Mouse (Mus musculus) megakaryocyte-erythroid progenitor cell, adult 5-6 weeks (primary cell): Measurements from ENCODE around the gene Robo1. TPM values are rescaled to one million over a fixed set of nuclear protein-coding genes. Genes with fewer than 3 reads are reported as not detected.

Source experiments
- ATAC-seq: replicated peaks from 2 replicates; pipeline ENCODE4 v1.8.0; 2016; ENCODE audit warnings: mild to moderate bottlenecking, inconsistent platforms; ENCODE audit not compliant: severe bottlenecking, poor library complexity, low FRiP score, low TSS enrichment
- total RNA-seq, 2 experiments: library from RNA; stranded (forward) in 1 of 2; stranded (reverse) in 1 of 2; fragments of 200-1000, 215-1000 nt in 1 of 2; fragments of >200 nt in 1 of 2; fragmentation: Nextera tagmentation in 1 of 2; gene quantifications; 2 replicates each; pipeline ENCODE4 v1.2.3; 2014 to 2017

Gene Robo1
- total RNA-seq, 2 experiments from 2014 or later, result not detected

GRCm38 (mm10) chr16:72663351-72664232 lies 355.5 kb downstream of the Robo1 start:
- ATAC-seq, result no peak

GRCm38 (mm10) chr16:72664233-72664613 lies 356.1 kb downstream of the Robo1 start:
- no peak for ATAC-seq

GRCm38 (mm10) chr16:72664806-72665205 lies 356.7 kb downstream of the Robo1 start:
- ATAC-seq, result no peak

DNA sequence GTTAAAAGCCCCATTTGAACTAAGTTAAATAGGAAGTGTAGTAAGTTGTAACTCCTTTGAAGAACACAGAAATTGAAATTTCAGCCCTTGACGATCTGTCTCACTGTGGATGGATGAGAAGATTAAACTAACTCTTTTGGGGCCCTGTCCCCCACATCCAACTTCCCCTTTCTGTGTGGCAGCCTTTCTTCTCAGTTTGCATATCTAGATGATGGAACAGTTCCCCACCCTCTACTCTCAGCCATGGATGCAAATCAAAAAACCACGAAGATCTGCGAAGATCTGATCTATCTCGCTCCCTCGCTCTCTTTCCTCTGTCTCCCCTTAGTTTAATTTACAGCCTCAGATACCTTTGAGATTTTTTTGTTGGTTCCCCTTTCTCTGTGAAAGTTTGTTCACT lies 357.3 kb downstream of the Robo1 start:
- no peak for ATAC-seq

DNA sequence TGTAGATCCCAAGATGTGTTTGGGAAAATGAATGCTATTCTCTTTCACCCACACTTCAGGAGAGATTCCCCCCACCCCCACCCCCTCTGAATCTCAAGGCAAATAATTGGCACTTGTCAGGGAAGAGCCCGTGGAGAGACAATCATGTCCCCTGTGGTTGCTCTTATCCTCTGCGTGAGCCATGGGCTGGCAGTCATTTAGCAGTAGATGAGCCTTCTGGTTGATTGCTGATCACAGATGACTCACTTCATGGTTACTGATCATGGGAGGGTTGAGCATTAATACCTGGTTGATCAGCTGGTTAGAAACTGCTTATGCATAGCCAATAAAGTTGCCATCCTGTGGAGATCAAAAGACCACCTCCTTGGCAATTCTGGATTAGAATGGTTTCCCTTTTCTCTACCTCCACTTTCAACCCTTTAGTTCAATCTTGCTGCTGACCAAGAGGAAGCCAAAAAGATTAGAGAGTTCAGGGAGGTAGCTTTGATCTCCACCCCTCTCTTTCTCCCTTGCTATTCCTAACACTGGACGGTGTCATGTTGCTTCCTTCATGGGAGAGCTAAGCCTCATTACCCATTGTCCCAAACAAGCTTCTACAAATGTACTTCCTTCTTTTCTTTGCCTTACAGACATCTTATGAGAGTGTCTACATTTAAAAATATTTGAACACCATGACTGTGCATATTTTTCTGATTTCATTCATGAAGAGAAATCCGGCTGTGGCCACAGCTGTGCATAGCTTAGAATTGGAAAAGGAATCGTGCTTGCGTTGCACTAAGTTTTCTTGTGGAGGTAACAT lies 362.3 kb downstream of the Robo1 start:
- ATAC-seq, result no peak

- ATAC-seq, result no peak
Measured at GRCm38 (mm10) chr16:72677234-72677633, 369.1 kb downstream of the Robo1 start.

DNA sequence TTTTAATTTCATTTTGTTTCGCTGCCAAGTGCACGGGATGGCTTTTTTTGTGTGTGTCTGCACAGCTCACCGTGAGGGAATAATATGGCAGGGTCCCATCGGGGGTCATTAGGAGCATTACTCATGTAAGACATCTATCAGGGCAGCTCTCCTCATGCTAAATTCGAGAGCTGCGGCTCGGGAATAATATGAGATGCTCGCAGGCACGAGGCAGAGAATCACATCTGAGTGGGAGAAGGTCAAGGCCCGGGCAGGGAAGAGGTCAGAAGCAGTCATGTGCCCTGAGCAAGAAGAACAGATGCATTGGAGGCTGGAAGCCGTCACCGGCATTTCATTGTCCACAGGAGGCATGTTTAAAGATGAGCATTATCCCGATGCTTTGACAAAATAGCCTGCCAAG lies 370.3 kb downstream of the Robo1 start:
- ATAC-seq, result no peak

- no peak for ATAC-seq
Measured at GRCm38 (mm10) chr16:72678947-72679558, 370.9 kb downstream of the Robo1 start.

DNA sequence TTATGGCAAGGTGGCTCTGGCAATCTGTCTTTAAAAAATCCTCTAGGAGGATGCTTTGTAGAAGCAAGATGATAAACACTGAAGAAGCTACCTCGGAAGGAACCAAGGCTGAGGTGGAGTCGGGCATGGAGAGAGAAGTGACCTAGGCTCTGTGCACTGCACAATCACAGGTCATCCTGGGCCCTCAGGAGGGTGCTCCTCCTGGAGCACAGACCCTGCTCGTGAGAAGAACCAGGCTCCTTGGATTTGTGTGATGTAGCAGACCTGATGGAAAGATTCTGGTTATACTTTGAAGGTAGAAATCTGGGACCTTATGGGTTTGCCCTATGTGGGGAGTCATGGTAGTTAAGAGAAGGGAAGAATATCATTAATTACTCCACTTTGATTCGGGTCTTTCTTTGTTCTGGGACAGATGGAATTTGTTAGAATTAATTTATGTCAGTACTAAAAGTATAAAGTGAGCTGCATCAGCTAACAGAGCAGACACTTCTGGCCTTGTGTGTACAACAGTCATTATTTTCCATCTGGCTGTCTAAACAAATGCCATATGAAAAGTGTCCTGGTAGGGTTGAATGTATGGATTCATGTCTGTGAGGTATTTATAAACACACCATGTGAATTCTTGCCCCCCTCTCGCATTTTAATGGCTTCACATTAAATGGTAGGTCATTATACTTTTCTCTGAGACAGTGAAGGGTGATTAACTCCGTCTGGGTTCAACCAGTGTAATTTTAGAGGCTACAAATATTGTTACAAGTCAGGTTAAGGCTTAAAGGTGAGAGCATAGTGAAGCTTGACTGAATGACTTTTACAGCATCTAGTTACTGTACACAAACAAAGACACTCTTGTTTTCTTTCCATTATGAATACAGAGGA lies 377.7 kb downstream of the Robo1 start:
- no peak for ATAC-seq

GRCm38 (mm10) chr16:72686480-72687053 lies 378.5 kb downstream of the Robo1 start:
- no peak for ATAC-seq

DNA sequence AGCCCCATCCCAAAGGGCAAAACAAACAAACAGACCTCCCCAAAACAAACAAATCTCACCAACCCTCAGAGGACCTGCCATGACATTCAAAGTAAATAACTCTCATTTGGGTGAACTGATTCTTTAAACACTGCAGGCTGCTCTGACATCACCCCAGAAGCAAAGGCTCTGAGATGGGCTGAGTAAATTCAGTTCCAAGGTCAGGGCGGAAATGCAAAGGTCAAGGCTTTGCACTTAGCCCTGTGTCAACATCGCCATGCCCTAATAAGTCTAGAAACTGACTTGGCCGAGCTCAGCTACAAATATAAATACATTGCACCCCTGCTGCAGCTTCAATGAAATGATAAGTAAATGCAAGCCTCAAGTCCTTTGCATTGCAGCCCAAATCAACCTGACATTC lies 379.5 kb downstream of the Robo1 start:
- no peak for ATAC-seq

- no peak for ATAC-seq
Measured at GRCm38 (mm10) chr16:72688185-72688681, 380.1 kb downstream of the Robo1 start.

- no peak for ATAC-seq
Measured at GRCm38 (mm10) chr16:72691909-72692308, 383.8 kb downstream of the Robo1 start.

GRCm38 (mm10) chr16:72693446-72694274 lies 385.6 kb downstream of the Robo1 start:
- ATAC-seq, result no peak

- no peak for ATAC-seq
Measured at GRCm38 (mm10) chr16:72694787-72695186, 386.7 kb downstream of the Robo1 start.

- ATAC-seq, result no peak
Measured at GRCm38 (mm10) chr16:72699238-72700006, 391.3 kb downstream of the Robo1 start.

GRCm38 (mm10) chr16:72700297-72700696 lies 392.2 kb downstream of the Robo1 start:
- no peak for ATAC-seq
